ENCODE assay signal across 9 mouse cellular contexts in genomic region chr11:103758706-103759105, GRCm38 (mm10). TPM values are rescaled to one million over a fixed set of nuclear protein-coding genes. Genes with fewer than 3 reads are reported as not detected.
DNase-seq lines count a peak whose midpoint lies in the region; ATAC-seq and TF ChIP-seq lines count a peak whose summit lies in the region.
"Had no signal": no experiment of that assay in that cellular context is flagged by ENCODE, and none has a peak within 500 bp of the region (broad histone marks: within the 10 kb centered on the region; RNA-seq: fewer than 3 reads in every experiment).

No protein-coding gene starts in this region.

- no peak overlapping the region for H3K27ac ChIP-seq in hindbrain, embryonic 10.5 days
- H3K27ac ChIP-seq in hindbrain, embryonic 13.5 days, result no peak overlapping the region
- H3K27ac ChIP-seq in neural tube, embryonic 11.5 days (ENCODE audit: low read depth, low read length), result no peak overlapping the region
- H3K27ac ChIP-seq: neural tube, embryonic 13.5 days had no signal

- H3K36me3 ChIP-seq in hindbrain, embryonic 10.5 days, result no peaks in the 10 kb centered on the region
- no peaks in the 10 kb centered on the region for H3K36me3 ChIP-seq in hindbrain, embryonic 13.5 days
- H3K36me3 ChIP-seq in G1E (replicated peaks), result no peaks in the 10 kb centered on the region
- no peaks in the 10 kb centered on the region for H3K36me3 ChIP-seq in neural tube, embryonic 11.5 days (ENCODE audit: control insufficient read depth, insufficient read depth, low read length)
- H3K36me3 ChIP-seq: neural tube, embryonic 13.5 days had no signal

- no peak overlapping the region for H3K4me3 ChIP-seq in hindbrain, embryonic 10.5 days
- no peak overlapping the region for H3K4me3 ChIP-seq in hindbrain, embryonic 13.5 days
- no peak overlapping the region for H3K4me3 ChIP-seq in G1E (ENCODE audit: low read depth, low read length)
- H3K4me3 ChIP-seq in neural tube, embryonic 11.5 days (ENCODE audit: low read depth, low read length), result no peak overlapping the region
- H3K4me3 ChIP-seq: neural tube, embryonic 13.5 days had no signal

- peak; percentile 75 for DNase-seq in hindbrain, embryonic 10.5 days (ENCODE audit: low spot score)
- peak; percentile 42 for DNase-seq in G1E (ENCODE audit: low spot score)
- DNase-seq in cerebellum, adult 9-10 months, result peak; percentile 26
- peak; percentile 30 to 70 for DNase-seq in left cerebral cortex, postnatal 14 days (ENCODE audit: low spot score in 2 of 2)
- DNase-seq in neural tube, embryonic 11.5 days (ENCODE audit: low spot score), result peak; percentile 78
- peak; percentile 50 for DNase-seq in thymus, postnatal 0 days (ENCODE audit: low spot score)

- WGBS in hindbrain, embryonic 10.5 days, result 11% methylated on average over 6 of the region's 6 CpGs
- 16% methylated on average over 6 of the region's 6 CpGs for WGBS in hindbrain, embryonic 13.5 days
- 7% methylated on average over 6 of the region's 6 CpGs for WGBS in neural tube, embryonic 11.5 days

- intact Hi-C loops in left cerebral cortex, postnatal 14 days (cut with DNase I), result loop anchor here (2.0 to 5.0 kb wide), 2 partner anchors 81 to 120 kb away; partner anchors contain the start of gene Lyzl6

- no peaks in the 10 kb centered on the region for H3K9me3 ChIP-seq in hindbrain, embryonic 10.5 days
- no peaks in the 10 kb centered on the region for H3K9me3 ChIP-seq in hindbrain, embryonic 13.5 days
- H3K9me3 ChIP-seq in G1E (replicated peaks), result 0 out of 2 replicates have a peak, but pooled peaks cover 2% of the 10 kb centered on the region
- H3K9me3 ChIP-seq in neural tube, embryonic 11.5 days (ENCODE audit: control insufficient read depth, low read length), result no peaks in the 10 kb centered on the region
- H3K9me3 ChIP-seq: neural tube, embryonic 13.5 days had no signal

- peaks cover 30% of the 10 kb centered on the region for H3K27me3 ChIP-seq in hindbrain, embryonic 10.5 days (ENCODE audit: insufficient read depth, poor library complexity, severe bottlenecking)
- H3K27me3 ChIP-seq in hindbrain, embryonic 13.5 days, result peaks cover 18% of the 10 kb centered on the region; the same call in 1 of the 2 replicates
- peaks cover 2% of the 10 kb centered on the region; the same call in 1 of the 2 replicates for H3K27me3 ChIP-seq in G1E (ENCODE audit: insufficient read depth, low read length)
- H3K27me3 ChIP-seq in neural tube, embryonic 11.5 days (ENCODE audit: control insufficient read depth, insufficient read depth, low read length), result no peaks in the 10 kb centered on the region

- ATAC-seq in hindbrain, embryonic 13.5 days (ENCODE audit: low FRiP score), result no peak
- no peak for ATAC-seq in G1E (ENCODE audit: extremely low read depth, insufficient number of reproducible peaks, low FRiP score, poor library complexity, severe bottlenecking)
- peak; percentile 89 for ATAC-seq in granulocyte monocyte progenitor cell, adult 5-6 weeks (replicated peaks; ENCODE audit: poor library complexity, severe bottlenecking)
- ATAC-seq in neural tube, embryonic 11.5 days (ENCODE audit: insufficient read depth, low FRiP score, low TSS enrichment), result no peak

- no peak overlapping the region for H3K4me2 ChIP-seq in hindbrain, embryonic 13.5 days
- no peak overlapping the region for H3K4me2 ChIP-seq in neural tube, embryonic 11.5 days (ENCODE audit: low read depth)
- H3K4me2 ChIP-seq: neural tube, embryonic 13.5 days had no signal

- peak; percentile 75 for TF ChIP-seq CTCF in G1E (IDR thresholded peaks at IDR 0.05; ENCODE audit: low read depth, low read length)

- H3K4me1 ChIP-seq in hindbrain, embryonic 10.5 days (replicated peaks), result 0 out of 2 replicates have a peak, but pooled peaks cover 3% of the 10 kb centered on the region
- no peaks in the 10 kb centered on the region for H3K4me1 ChIP-seq in hindbrain, embryonic 13.5 days (replicated peaks)
- no peaks in the 10 kb centered on the region; the same call in 1 of the 2 replicates for H3K4me1 ChIP-seq in G1E (ENCODE audit: insufficient read depth, low read depth, low read length)
- no peaks in the 10 kb centered on the region for H3K4me1 ChIP-seq in neural tube, embryonic 11.5 days (ENCODE audit: control insufficient read depth, insufficient read depth, low read length)
- H3K4me1 ChIP-seq: neural tube, embryonic 13.5 days had no signal

- H3K9ac ChIP-seq in hindbrain, embryonic 13.5 days, result no peak overlapping the region
- no peak overlapping the region for H3K9ac ChIP-seq in neural tube, embryonic 11.5 days (ENCODE audit: low read length)
- H3K9ac ChIP-seq: neural tube, embryonic 13.5 days had no signal

RNA-seq across cellular contexts. Expression of gene Wnt9b, which starts 9.1 kb away (rescaled TPM):
- 0.60 and 1.0 TPM in 2 replicates for polyA plus RNA-seq in hindbrain, embryonic 10.5 days (2016; fragmentation: Nextera tagmentation; extraction: Ambion mirVana)
- polyA plus RNA-seq in hindbrain, embryonic 13.5 days (2015; fragmentation: Nextera tagmentation; extraction: Ambion mirVana), result 0.13 and 0.21 TPM in 2 replicates
- total RNA-seq in G1E (2014; fragmentation: Nextera tagmentation) (not detected in 2 replicates), G1E (2017) (0.06 and 0.11 TPM in 2 replicates)
- polyA plus RNA-seq in G1E (2012), result not detected in 2 replicates
- total RNA-seq in granulocyte monocyte progenitor cell, adult 5-6 weeks (2014; fragmentation: Nextera tagmentation), result not detected in 2 replicates
- total RNA-seq in granulocyte monocyte progenitor cell, adult 5-6 weeks (2017), result not detected in 2 replicates
- under 1 TPM in 1 of 2 experiments, not detected in 1; 0.06 TPM for total RNA-seq in left cerebral cortex, postnatal 14 days (2021)
- polyA plus RNA-seq in neural tube, embryonic 11.5 days (2014; fragmentation: Nextera tagmentation; extraction: Ambion mirVana), result 0.82 and 0.95 TPM in 2 replicates
- 0.03 TPM in 1 of 2 replicates, not detected in the other for polyA plus RNA-seq in thymus, postnatal 0 days (2015; fragmentation: Nextera tagmentation; extraction: Ambion mirVana)
- polyA plus RNA-seq: neural tube, embryonic 13.5 days had no signal

RNA-seq across cellular contexts. Expression of gene Wnt3, which starts 15.2 kb away (rescaled TPM):
- 11.2 and 12.3 TPM in 2 replicates for polyA plus RNA-seq in hindbrain, embryonic 10.5 days (2016; fragmentation: Nextera tagmentation; extraction: Ambion mirVana)
- polyA plus RNA-seq in hindbrain, embryonic 13.5 days (2015; fragmentation: Nextera tagmentation; extraction: Ambion mirVana), result 7.9 and 9.8 TPM in 2 replicates
- not detected in 2 replicates for total RNA-seq in G1E (2014; fragmentation: Nextera tagmentation)
- 0.06 and 0.11 TPM in 2 replicates for total RNA-seq in G1E (2017)
- polyA plus RNA-seq in G1E (2012), result not detected in 2 replicates
- not detected in 2 replicates for total RNA-seq in granulocyte monocyte progenitor cell, adult 5-6 weeks (2014; fragmentation: Nextera tagmentation)
- not detected in 2 replicates for total RNA-seq in granulocyte monocyte progenitor cell, adult 5-6 weeks (2017)
- total RNA-seq in left cerebral cortex, postnatal 14 days (2021), result under 1 TPM; 0.82 to 0.83 TPM
- polyA plus RNA-seq in neural tube, embryonic 11.5 days (2014; fragmentation: Nextera tagmentation; extraction: Ambion mirVana), result 8.0 TPM in 2 replicates
- 0.13 and 0.17 TPM in 2 replicates for polyA plus RNA-seq in thymus, postnatal 0 days (2015; fragmentation: Nextera tagmentation; extraction: Ambion mirVana)

Comparison
In these comparisons a context has a peak if more than half of its experiments do, and no peak if none do; other contexts are left out.
1. DNase-seq: peak in every context shown above with its lines; median percentile 78 in neural tube, embryonic 11.5 days; 75 in hindbrain, embryonic 10.5 days; 50 in left cerebral cortex, postnatal 14 days; 50 in thymus, postnatal 0 days; 42 in G1E; 26 in cerebellum, adult 9-10 months.